In the genomic region with DNA sequence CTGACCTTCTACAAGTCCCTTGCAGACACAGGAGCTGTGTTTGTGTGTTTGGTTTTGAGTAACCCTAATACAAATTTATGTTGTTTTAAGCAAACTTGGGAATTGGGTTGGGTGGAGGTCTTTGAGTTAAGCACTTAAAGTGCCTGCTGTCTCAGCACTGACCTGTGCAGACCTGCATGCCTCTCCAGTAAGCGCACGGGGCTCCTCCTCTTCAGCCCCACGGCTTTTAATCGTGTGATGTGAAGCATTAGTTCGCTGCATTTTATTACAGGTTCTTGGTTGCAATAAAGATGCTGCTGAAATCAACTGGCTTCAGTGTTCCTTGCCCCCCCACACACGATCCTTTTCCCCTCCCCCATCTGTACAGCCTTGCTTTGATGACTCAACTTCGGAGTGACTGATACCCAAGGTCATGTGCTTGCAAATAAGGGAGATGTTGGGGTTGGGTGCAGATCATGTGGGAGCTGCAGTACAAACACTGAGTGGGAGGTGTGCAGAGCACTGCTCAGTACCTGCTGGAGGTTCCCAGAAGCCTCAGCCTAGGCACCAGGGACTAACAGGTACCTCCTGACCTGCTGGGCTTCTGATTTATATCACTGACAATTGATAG, we compare ENCODE assay signal across 12 mouse cellular contexts. TPM values are rescaled to one million over a fixed set of nuclear protein-coding genes. Genes with fewer than 3 reads are reported as not detected.
A peak's percentile ranks its signal among the peaks of the same experiment; 100 is the strongest.
DNase-seq lines count a peak whose midpoint lies in the region; ATAC-seq and TF ChIP-seq lines count a peak whose summit lies in the region.
"Had no signal": no experiment of that assay in that cellular context is flagged by ENCODE, and none has a peak within 500 bp of the region (broad histone marks: within the 10 kb centered on the region; RNA-seq: fewer than 3 reads in every experiment).

No protein-coding gene starts in this region.

- H3K4me1 ChIP-seq in intestine, postnatal 0 days (replicated peaks; ENCODE audit: control insufficient read depth, insufficient read depth, low read length): no peaks in the 10 kb centered on the region
- no peaks in the 10 kb centered on the region for H3K4me1 ChIP-seq in stomach, postnatal 0 days (replicated peaks; ENCODE audit: control insufficient read depth, insufficient read depth)

- no peaks in the 10 kb centered on the region for H3K9me3 ChIP-seq in intestine, postnatal 0 days (ENCODE audit: control insufficient read depth)
- H3K9me3 ChIP-seq in stomach, postnatal 0 days (ENCODE audit: control insufficient read depth, low read length): no peaks in the 10 kb centered on the region
- H3K9me3 ChIP-seq: embryonic facial prominence, embryonic 15.5 days had no signal

- no peak overlapping the region for H3K4me2 ChIP-seq in intestine, postnatal 0 days (replicated peaks; ENCODE audit: low read depth)
- H3K4me2 ChIP-seq in stomach, postnatal 0 days (replicated peaks; ENCODE audit: low read depth): no peak overlapping the region
- H3K4me2 ChIP-seq: embryonic facial prominence, embryonic 15.5 days had no signal

- TF ChIP-seq EP300 in stomach, postnatal 0 days (optimal IDR thresholded peaks at IDR 0.05): no peak

- 45% methylated on average over 7 of the region's 7 CpGs for WGBS in intestine, postnatal 0 days
- WGBS in stomach, postnatal 0 days: 60% methylated on average over 7 of the region's 7 CpGs

- peak; percentile 57; the same call in 1 of the 2 replicates for ATAC-seq in intestine, postnatal 0 days
- ATAC-seq in stomach, postnatal 0 days (ENCODE audit: low FRiP score, low TSS enrichment): peak; percentile 94

- no peaks in the 10 kb centered on the region for H3K27me3 ChIP-seq in intestine, postnatal 0 days (replicated peaks; ENCODE audit: control insufficient read depth, insufficient read depth, low read length)
- H3K27me3 ChIP-seq in stomach, postnatal 0 days (ENCODE audit: control insufficient read depth, insufficient read depth, low read length): no peaks in the 10 kb centered on the region
- H3K27me3 ChIP-seq: embryonic facial prominence, embryonic 15.5 days had no signal

- H3K9ac ChIP-seq in intestine, postnatal 0 days (ENCODE audit: low read depth, low read length): no peak overlapping the region
- H3K9ac ChIP-seq in stomach, postnatal 0 days (ENCODE audit: low read length): no peak overlapping the region
- H3K9ac ChIP-seq: embryonic facial prominence, embryonic 15.5 days had no signal

- TF ChIP-seq CTCF in intestine, postnatal 0 days (IDR thresholded peaks at IDR 0.05; ENCODE audit: low read depth): no peak
- TF ChIP-seq CTCF in stomach, postnatal 0 days (IDR thresholded peaks at IDR 0.05; ENCODE audit: low read depth): no peak

- no peak overlapping the region for H3K27ac ChIP-seq in intestine, postnatal 0 days (ENCODE audit: low read depth, low read length)
- no peak overlapping the region for H3K27ac ChIP-seq in stomach, postnatal 0 days (replicated peaks)
- H3K27ac ChIP-seq: embryonic facial prominence, embryonic 15.5 days had no signal

- H3K4me3 ChIP-seq in intestine, postnatal 0 days (ENCODE audit: low read depth, low read length): no peak overlapping the region
- no peak overlapping the region for H3K4me3 ChIP-seq in stomach, postnatal 0 days (ENCODE audit: low read depth, low read length)
- H3K4me3 ChIP-seq: embryonic facial prominence, embryonic 15.5 days had no signal

- peaks cover 41% of the 10 kb centered on the region for H3K36me3 ChIP-seq in intestine, postnatal 0 days (ENCODE audit: control insufficient read depth, insufficient read depth)
- peaks cover 7% of the 10 kb centered on the region; the same call in 1 of the 2 replicates for H3K36me3 ChIP-seq in stomach, postnatal 0 days (ENCODE audit: control insufficient read depth, insufficient read depth, low read length)

- peak; percentile 39 for DNase-seq in right cerebral cortex, adult 18-20 months
- no peak for DNase-seq in right cerebral cortex, postnatal 10 days (ENCODE audit: low spot score in 2 of 2)
- DNase-seq in adrenal gland, adult 2 months: peak; percentile 79
- peak; percentile 67 for DNase-seq in stomach, postnatal 0 days (ENCODE audit: low spot score)
- DNase-seq in cerebellum, adult 9-11 months: no peak
- no peak for DNase-seq in embryo, embryonic 10 days (ENCODE audit: low spot score)
- no peak for DNase-seq in spleen, postnatal 10 days (ENCODE audit: low spot score in 2 of 2)
- DNase-seq: cerebellum, postnatal 25 days; kidney, adult 18-20 months had no signal

RNA-seq across cellular contexts. Expression of gene Igdcc4, which starts 17.0 kb away (rescaled TPM):
- 10 to 100 TPM; 22.5 to 33.7 TPM for total RNA-seq in adrenal gland, adult 2 months (2021)
- 37.5 and 38.9 TPM in 2 replicates for polyA plus RNA-seq in adrenal gland, adult 2 months (2012; rRNA removed)
- 4.1 and 4.5 TPM in 2 replicates for polyA plus RNA-seq in intestine, postnatal 0 days (2015; fragmentation: Nextera tagmentation; extraction: Ambion mirVana)
- 11.1 and 12.2 TPM in 2 replicates for polyA plus RNA-seq in stomach, postnatal 0 days (2015; fragmentation: Nextera tagmentation; extraction: Ambion mirVana)

RNA-seq across cellular contexts. Expression of gene Dpp8, which starts 52.1 kb away (rescaled TPM):
- 10 to 100 TPM; 85.8 to 89.5 TPM for total RNA-seq in adrenal gland, adult 2 months (2021)
- 26.4 and 39.7 TPM in 2 replicates for polyA plus RNA-seq in adrenal gland, adult 2 months (2012; rRNA removed)
- polyA plus RNA-seq in intestine, postnatal 0 days (2015; fragmentation: Nextera tagmentation; extraction: Ambion mirVana): 14.1 and 14.8 TPM in 2 replicates
- 14.9 and 16.1 TPM in 2 replicates for polyA plus RNA-seq in stomach, postnatal 0 days (2015; fragmentation: Nextera tagmentation; extraction: Ambion mirVana)

RNA-seq across cellular contexts. Expression of gene Igdcc3, which starts 56.7 kb away (rescaled TPM):
- 1 to 10 TPM; 1.1 to 1.4 TPM for total RNA-seq in adrenal gland, adult 2 months (2021)
- 2.6 and 4.8 TPM in 2 replicates for polyA plus RNA-seq in adrenal gland, adult 2 months (2012; rRNA removed)
- 0.22 TPM in 2 replicates for polyA plus RNA-seq in intestine, postnatal 0 days (2015; fragmentation: Nextera tagmentation; extraction: Ambion mirVana)
- 0.32 and 0.35 TPM in 2 replicates for polyA plus RNA-seq in stomach, postnatal 0 days (2015; fragmentation: Nextera tagmentation; extraction: Ambion mirVana)
- total RNA-seq: monocyte, adult 5-6 weeks had no signal

Comparison
In these comparisons a context has a peak if more than half of its experiments do, and no peak if none do; other contexts are left out.
1. DNase-seq: peak in right cerebral cortex, adult 18-20 months (single experiment), adrenal gland, adult 2 months (single experiment) and stomach, postnatal 0 days (single experiment); none in right cerebral cortex, postnatal 10 days (0 of 2), cerebellum, adult 9-11 months (single experiment), embryo, embryonic 10 days (single experiment) and spleen, postnatal 10 days (0 of 2).